Mouse (Mus musculus) frontal cortex, adult 2 months (tissue): ENCODE measurements around the gene Gm20388. TPM values are rescaled to one million over a fixed set of nuclear protein-coding genes. Genes with fewer than 3 reads are reported as not detected.

Experiments used
- DNase-seq, 2 experiments: peaks; one replicate each; pipeline ENCODE4 v3.0.0; 2022; ENCODE audit warnings: low spot score in 1 of 2; ENCODE audit errors: extremely low spot score in 1 of 2
- polyA plus RNA-seq: library from polyadenylated mRNA; depleted of rRNA; stranded (reverse); fragments of >200 nt; gene quantifications from 2 replicates; pipeline ENCODE4 v1.2.3, GENCODE M21; 2012

Gm20388 gene
- polyA plus RNA-seq, 1 experiment: 22.2 TPM

DNA sequence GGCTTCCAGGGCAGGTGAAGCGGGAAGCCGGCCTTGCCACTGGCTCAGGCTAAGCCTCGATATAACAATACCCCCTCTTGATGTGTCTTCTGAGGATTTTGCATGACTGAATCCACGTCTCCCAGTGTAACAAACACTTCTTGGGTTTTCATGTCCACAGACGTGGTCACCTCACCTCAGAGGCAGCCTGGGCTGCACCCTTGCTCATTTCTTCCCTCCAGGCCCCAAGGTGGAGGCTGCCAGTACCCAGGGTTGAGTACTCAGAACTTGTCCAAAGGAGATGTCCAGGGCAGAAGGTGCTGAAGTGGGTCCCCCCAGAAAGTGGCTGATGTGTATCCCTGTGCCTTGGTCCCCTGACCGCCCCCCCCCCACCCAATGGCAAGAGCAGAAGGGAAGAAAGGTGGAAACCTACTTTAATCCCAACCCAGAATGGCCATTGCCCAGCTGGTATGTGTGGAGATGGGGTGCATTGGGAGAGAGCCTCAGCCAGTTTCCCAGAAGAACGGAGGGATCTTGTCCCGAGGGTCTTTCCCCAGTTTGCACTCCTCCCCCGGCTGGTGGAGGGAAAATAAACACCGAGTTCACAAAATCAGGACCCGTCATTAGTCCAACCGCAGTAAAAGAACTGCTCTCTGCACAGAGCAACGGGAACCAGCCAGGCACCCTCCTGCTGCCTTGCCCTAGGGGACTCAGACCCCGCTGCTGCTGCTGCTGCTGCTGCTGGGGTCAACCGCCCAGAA lies 1163.6 kb downstream of the Gm20388 start:
- DNase-seq: no peak

- no peak for DNase-seq
Observed at GRCm38 (mm10) chr8:121074848-121075145, 1164.2 kb downstream of the Gm20388 start.

DNA sequence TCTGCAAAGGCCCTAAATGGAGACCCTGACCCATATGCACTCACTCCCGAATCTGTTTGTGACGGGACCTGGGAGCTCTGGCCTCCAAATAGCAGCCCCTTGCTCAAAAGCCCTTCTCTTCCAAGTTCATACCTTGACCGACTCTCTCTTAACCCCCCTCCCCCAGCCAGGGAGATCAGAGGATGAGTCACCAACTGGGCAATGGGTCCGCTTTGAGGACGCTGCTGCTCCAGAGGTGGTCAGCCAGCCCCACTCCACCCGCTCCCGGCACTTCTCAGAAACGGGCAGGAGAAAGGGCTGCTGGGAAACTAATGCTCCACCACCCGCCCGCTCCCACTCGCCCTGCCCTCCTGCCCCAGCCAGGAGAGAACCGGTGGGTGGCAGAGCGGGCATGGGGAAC lies 1165.3 kb downstream of the Gm20388 start:
- DNase-seq: no peak

- DNase-seq: no peak
Observed at GRCm38 (mm10) chr8:121076555-121076954, 1165.9 kb downstream of the Gm20388 start.

DNA sequence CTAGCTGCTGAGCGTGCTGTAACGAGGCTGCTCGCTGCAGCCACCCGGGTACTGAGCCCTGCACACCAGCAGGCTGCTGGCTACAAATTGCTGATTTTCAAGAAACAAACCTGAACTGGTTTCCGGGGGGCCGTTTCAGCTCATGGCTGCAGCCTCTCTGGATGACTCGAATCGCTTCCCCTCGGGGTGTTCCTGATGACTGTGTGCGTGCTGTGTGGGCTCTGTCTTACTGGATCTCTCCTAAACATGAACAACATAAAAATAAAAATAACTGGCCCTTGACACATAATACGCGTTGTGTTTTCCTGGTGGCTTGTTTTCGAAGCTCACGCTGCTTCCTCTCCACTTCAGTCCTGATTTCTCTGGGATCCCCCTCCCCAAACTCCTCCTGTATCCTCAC lies 1168.1 kb downstream of the Gm20388 start:
- no peak for DNase-seq

DNA sequence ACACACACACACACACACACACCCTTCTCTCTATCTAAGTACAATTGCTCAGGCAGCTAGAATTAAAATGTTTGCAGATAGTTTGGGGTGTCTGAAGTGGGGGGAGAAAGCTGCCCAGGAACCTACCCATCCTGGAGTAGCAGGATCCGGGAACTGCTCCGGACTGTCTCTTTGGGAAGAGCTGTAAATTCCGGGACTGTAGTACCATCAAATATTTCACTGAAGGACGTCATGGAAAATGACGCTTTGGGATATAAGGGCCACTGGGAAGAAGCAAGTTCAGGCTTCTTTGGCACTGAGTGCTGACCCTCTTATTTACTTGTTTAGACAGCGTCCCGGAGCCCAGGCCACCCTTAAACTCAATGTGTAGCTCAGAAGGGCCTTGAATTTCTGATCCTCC lies 1168.6 kb downstream of the Gm20388 start:
- no peak for DNase-seq

DNA sequence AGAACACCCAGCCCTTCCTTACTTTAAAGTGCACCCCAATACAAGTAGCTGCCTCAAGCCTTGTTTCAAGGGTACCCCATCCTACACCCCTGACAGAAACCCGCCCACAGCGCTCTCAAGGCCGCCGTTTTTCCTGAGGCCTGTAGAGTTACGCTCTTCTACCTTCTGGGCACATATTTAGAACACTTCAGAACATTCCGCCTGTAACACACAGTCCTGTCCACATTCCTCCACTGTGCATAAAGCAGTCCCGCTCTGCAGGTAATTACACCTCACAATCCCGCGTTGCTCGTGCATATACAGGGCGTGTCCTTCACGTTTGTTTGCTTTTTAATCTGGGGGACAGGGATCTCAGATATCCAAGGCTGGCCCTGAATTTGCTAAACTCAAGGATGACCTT lies 1169.3 kb downstream of the Gm20388 start:
- DNase-seq: no peak

DNA sequence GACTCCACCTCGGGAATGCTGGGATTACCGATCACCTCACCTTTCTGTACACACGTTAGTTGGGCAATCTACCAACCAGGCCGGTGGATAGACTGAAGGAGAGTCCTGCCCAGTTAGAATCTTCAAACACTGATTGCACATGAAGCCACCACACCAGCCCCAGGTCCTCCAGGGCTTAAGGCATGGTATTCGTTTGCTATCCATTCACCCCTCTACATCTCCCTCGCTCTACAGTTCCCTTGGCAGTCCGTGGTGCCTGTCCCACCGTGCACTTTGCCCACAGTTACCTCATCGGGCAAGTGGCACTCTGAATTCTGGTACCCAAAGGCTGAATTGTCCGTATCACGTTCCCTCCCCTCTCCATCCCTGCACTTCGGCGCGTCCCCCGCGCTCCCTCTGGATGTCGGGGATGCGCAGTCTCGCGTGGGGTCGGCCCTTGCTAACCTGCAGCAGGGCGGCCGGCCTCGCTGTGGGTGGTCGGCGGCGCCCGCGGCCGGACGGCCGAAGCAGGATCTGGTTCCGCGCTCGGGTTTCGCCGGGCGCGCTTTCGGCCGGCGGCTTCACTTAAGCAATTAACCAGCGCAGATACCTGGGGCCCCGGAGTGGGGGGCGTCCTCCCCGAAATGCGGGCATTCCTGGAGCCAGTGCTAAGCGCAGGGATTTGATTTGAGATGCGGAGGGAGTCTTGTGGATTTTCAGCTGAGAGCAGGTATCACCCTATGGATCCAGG lies 1169.9 kb downstream of the Gm20388 start:
- DNase-seq: no peak

GRCm38 (mm10) chr8:121081398-121081797 lies 1170.8 kb downstream of the Gm20388 start:
- no peak for DNase-seq

GRCm38 (mm10) chr8:121082218-121083092 lies 1171.8 kb downstream of the Gm20388 start:
- no peak for DNase-seq

- DNase-seq: no peak
Observed at GRCm38 (mm10) chr8:121083093-121083935, 1172.7 kb downstream of the Gm20388 start.

- DNase-seq: no peak
Observed at GRCm38 (mm10) chr8:121083936-121084209, 1173.2 kb downstream of the Gm20388 start.

GRCm38 (mm10) chr8:121084210-121084951 lies 1173.7 kb downstream of the Gm20388 start, which contains the start of gene Foxf1:
Gene Foxf1 (plus strand): TSS chr8:121084386.
- no peak for DNase-seq

DNA sequence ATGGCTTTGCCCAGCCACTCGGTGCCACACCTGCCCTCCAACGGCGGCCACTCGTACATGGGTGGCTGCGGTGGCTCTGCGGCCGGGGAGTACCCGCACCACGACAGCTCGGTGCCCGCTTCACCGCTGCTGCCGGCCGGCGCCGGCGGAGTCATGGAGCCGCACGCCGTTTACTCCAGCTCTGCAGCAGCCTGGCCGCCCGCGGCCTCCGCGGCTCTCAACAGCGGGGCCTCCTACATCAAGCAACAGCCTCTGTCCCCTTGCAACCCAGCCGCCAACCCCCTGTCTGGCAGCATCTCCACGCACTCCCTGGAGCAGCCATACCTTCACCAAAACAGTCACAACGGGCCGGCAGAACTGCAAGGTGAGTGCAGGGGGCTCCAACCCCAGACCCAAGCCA lies 1174.4 kb downstream of the Gm20388 start:
- no peak for DNase-seq

- DNase-seq: no peak
Observed at GRCm38 (mm10) chr8:121085561-121085960, 1174.9 kb downstream of the Gm20388 start.

DNA sequence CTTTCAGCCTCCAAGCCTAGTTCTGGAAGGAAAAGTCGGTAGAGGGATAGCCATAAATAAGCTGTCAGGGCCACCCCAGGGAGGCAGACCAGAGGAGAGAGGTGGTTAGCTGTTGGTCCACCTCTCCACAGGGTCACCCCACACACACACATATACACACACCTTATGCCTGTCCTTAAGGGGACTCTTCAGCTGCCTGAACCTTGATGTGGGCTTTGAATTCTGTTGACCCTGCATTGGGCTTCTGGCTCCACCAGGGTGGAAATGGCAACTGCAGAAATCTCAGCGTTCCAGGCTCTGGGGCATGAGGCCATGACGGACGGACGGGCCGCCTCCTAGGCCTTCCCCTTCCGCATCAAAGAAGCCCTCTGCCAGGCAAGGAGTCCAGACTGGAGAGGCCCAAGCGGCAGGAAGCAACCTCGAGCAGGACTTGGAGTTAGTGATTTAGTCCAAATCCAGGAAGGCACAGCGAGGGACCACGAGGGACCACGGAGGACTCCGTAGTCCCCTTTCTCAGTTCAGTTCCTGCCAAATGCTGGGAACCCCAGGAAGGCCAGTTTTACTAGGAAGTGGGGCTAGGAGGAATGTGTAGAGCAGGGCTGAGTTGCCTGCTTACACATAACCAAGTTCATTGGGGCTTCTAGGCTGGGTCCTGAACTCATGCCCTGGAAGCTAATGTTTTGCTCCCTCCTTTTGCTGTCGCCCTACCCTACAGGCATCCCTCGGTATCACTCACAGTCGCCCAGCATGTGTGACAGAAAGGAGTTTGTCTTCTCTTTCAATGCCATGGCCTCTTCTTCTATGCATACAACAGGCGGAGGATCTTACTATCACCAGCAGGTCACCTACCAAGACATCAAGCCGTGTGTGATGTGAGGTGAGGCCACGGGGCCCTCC lies 1175.6 kb downstream of the Gm20388 start:
- DNase-seq: no peak

GRCm38 (mm10) chr8:121088281-121088680 lies 1177.6 kb downstream of the Gm20388 start:
- no peak for DNase-seq

DNA sequence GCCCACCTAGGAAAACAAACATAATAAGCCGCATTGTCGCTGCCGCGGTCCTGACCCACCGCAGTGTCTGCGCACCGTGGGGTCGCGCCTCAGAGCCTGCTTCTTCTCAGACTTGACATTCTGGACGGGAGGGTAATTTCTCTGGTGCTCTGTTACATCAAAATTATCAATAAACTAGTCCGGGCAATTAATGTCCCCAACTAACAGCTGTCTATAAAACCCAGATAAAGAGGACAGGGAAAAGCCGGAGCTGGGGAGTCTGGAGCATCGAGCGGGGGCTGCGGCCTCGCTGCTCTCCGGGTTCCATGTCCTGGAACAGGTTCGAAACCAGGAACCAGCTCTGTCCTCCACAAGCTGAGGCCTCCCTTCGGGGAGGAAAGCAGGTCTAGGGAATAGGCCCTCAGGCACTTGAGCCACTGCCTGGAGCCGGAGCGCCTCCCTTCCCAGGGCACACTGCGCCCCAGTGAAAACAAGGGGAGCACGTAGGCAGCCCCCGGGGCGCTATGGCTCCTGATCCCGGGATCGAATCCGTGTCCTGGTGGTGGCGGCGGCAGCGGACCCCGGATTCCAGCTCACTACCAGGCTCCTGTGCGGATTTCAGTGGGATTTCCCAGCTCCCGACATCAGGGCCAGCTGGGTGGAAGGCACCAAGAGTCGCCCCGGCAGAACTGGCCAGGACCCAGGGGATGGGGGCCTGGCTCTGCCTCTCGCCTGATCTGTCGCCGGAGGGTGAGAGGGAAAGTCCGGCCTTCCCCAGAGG lies 1178.4 kb downstream of the Gm20388 start:
- no peak for DNase-seq
